8 mouse cellular contexts compared by ENCODE assay signal in the genomic region with DNA sequence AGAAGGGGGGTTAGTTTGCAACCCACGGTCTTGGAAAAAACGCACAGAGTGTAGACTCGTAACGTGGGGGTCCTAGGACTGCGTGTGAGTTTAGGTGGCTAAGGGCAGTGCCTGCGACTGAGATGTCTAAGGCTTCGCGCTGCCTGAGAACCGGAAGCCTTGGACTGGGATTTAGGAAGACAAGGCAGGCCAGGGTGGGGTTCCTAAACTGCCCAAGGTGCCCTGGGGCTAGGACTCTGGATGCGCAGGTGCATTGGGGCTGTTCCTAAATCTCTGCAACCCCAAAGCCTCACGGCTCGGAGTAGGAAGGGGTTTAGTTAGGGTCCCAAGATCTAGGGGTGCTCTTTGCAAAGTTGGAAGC. TPM values are rescaled to one million over a fixed set of nuclear protein-coding genes. Genes with fewer than 3 reads are reported as not detected.
DNase-seq lines count a peak whose midpoint lies in the region; ATAC-seq lines count a peak whose summit lies in the region.

No protein-coding gene starts in this region.

- H3K27ac ChIP-seq in kidney, embryonic 16.5 days (ENCODE audit: low read length): peak overlapping the region; percentile 76
- no peak overlapping the region for H3K27ac ChIP-seq in forebrain, embryonic 16.5 days (ENCODE audit: low read length)
- no peak overlapping the region for H3K27ac ChIP-seq in liver, embryonic 16.5 days (ENCODE audit: low read length)

- peak overlapping the region; percentile 89 for H3K9ac ChIP-seq in kidney, embryonic 16.5 days (replicated peaks; ENCODE audit: low read length)
- peak overlapping the region; percentile 85 for H3K9ac ChIP-seq in forebrain, embryonic 16.5 days (replicated peaks; ENCODE audit: low read depth, low read length)
- H3K9ac ChIP-seq in liver, embryonic 16.5 days (ENCODE audit: low read depth, low read length): peak overlapping the region; percentile 93

- H3K4me2 ChIP-seq in kidney, embryonic 16.5 days (replicated peaks; ENCODE audit: low read depth, low read length): peak overlapping the region; percentile 99
- H3K4me2 ChIP-seq in forebrain, embryonic 16.5 days (ENCODE audit: low read length): peak overlapping the region; percentile 97
- peak overlapping the region; percentile 94 for H3K4me2 ChIP-seq in liver, embryonic 16.5 days (ENCODE audit: low read depth, low read length)

- peaks cover 41% of the 10 kb centered on the region for H3K4me1 ChIP-seq in kidney, embryonic 16.5 days (ENCODE audit: insufficient read depth, low read length)
- peaks cover 27% of the 10 kb centered on the region for H3K4me1 ChIP-seq in forebrain, embryonic 16.5 days (replicated peaks; ENCODE audit: control insufficient read depth, insufficient read depth, low read length)
- peaks cover 23% of the 10 kb centered on the region for H3K4me1 ChIP-seq in liver, embryonic 16.5 days (ENCODE audit: control insufficient read depth, low read depth, low read length)

- no peak for DNase-seq in kidney, adult 8-10 months
- peak; percentile 40 for DNase-seq in R1 (ENCODE audit: low read depth, low spot score)
- DNase-seq in testis, postnatal 10 days (ENCODE audit: low spot score): no peak
- DNase-seq in spleen, postnatal 14 days (ENCODE audit: low spot score in 2 of 2): no peak

- no peaks in the 10 kb centered on the region for H3K36me3 ChIP-seq in kidney, embryonic 16.5 days (ENCODE audit: insufficient read depth, low read length)
- H3K36me3 ChIP-seq in forebrain, embryonic 16.5 days (ENCODE audit: control insufficient read depth, insufficient read depth): no peaks in the 10 kb centered on the region
- H3K36me3 ChIP-seq in liver, embryonic 16.5 days (ENCODE audit: control insufficient read depth, insufficient read depth): no peaks in the 10 kb centered on the region

- peak overlapping the region; percentile 87 for H3K4me3 ChIP-seq in kidney, embryonic 16.5 days (ENCODE audit: low read length)
- peak overlapping the region; percentile 94 for H3K4me3 ChIP-seq in forebrain, embryonic 16.5 days (replicated peaks; ENCODE audit: low read length)
- H3K4me3 ChIP-seq in liver, embryonic 16.5 days (ENCODE audit: low read depth, low read length): peak overlapping the region; percentile 82

- ATAC-seq in kidney, embryonic 16.5 days (ENCODE audit: low FRiP score, low TSS enrichment): 0 out of 2 replicates have a peak, but pooled peaks have one; percentile 3
- ATAC-seq in forebrain, embryonic 16.5 days: peak; percentile 4; the same call in 1 of the 2 replicates
- ATAC-seq in liver, embryonic 16.5 days (ENCODE audit: low read depth): no peak
- no peak for ATAC-seq in granulocyte monocyte progenitor cell, adult 5-6 weeks (replicated peaks; ENCODE audit: poor library complexity, severe bottlenecking)

- H3K9me3 ChIP-seq in kidney, embryonic 16.5 days (ENCODE audit: low read length): no peaks in the 10 kb centered on the region
- H3K9me3 ChIP-seq in forebrain, embryonic 16.5 days (ENCODE audit: control insufficient read depth, low read length): no peaks in the 10 kb centered on the region
- H3K9me3 ChIP-seq in liver, embryonic 16.5 days (replicated peaks; ENCODE audit: control insufficient read depth, low read length): no peaks in the 10 kb centered on the region

- under 1% methylated on average over 12 of the region's 12 CpGs for WGBS in kidney, embryonic 16.5 days
- under 1% methylated on average over 12 of the region's 12 CpGs for WGBS in forebrain, embryonic 16.5 days
- 2% methylated on average over 12 of the region's 12 CpGs for WGBS in liver, embryonic 16.5 days (ENCODE audit: insufficient replicate concordance)

- H3K27me3 ChIP-seq in kidney, embryonic 16.5 days (ENCODE audit: insufficient read depth, low read length): no peaks in the 10 kb centered on the region
- H3K27me3 ChIP-seq in forebrain, embryonic 16.5 days (replicated peaks; ENCODE audit: control insufficient read depth, insufficient read depth, low read length): peaks cover 2% of the 10 kb centered on the region; the same call in 1 of the 2 replicates
- H3K27me3 ChIP-seq in liver, embryonic 16.5 days (ENCODE audit: control insufficient read depth, insufficient read depth, low read depth, low read length): no peaks in the 10 kb centered on the region

RNA-seq across cellular contexts. Expression of a gene that starts 0.7 kb away (rescaled TPM):
- 1.3 and 6.1 TPM in 2 replicates for polyA plus RNA-seq in kidney, embryonic 16.5 days (2015; fragmentation: Nextera tagmentation; extraction: Ambion mirVana)
- polyA plus RNA-seq in forebrain, embryonic 16.5 days (2015; fragmentation: Nextera tagmentation; extraction: Ambion mirVana): 8.2 and 11.7 TPM in 2 replicates
- polyA plus RNA-seq in liver, embryonic 16.5 days (2015; fragmentation: Nextera tagmentation; extraction: Ambion mirVana): not detected in 2 replicates
- total RNA-seq in granulocyte monocyte progenitor cell, adult 5-6 weeks (2014; fragmentation: Nextera tagmentation): 4.6 and 11.6 TPM in 2 replicates
- not detected in 2 replicates for total RNA-seq in granulocyte monocyte progenitor cell, adult 5-6 weeks (2017)

RNA-seq across cellular contexts. Expression of a gene that starts 28.1 kb away (rescaled TPM):
- 0.34 and 0.45 TPM in 2 replicates for polyA plus RNA-seq in kidney, embryonic 16.5 days (2015; fragmentation: Nextera tagmentation; extraction: Ambion mirVana)
- 0.32 and 0.56 TPM in 2 replicates for polyA plus RNA-seq in forebrain, embryonic 16.5 days (2015; fragmentation: Nextera tagmentation; extraction: Ambion mirVana)
- 0.46 and 0.61 TPM in 2 replicates for polyA plus RNA-seq in liver, embryonic 16.5 days (2015; fragmentation: Nextera tagmentation; extraction: Ambion mirVana)
- 11.8 and 15.7 TPM in 2 replicates for total RNA-seq in granulocyte monocyte progenitor cell, adult 5-6 weeks (2014; fragmentation: Nextera tagmentation)
- total RNA-seq in granulocyte monocyte progenitor cell, adult 5-6 weeks (2017): 17.8 and 27.5 TPM in 2 replicates

RNA-seq across cellular contexts. Expression of a gene that starts 28.7 kb away (rescaled TPM):
- 319 and 338 TPM in 2 replicates for polyA plus RNA-seq in kidney, embryonic 16.5 days (2015; fragmentation: Nextera tagmentation; extraction: Ambion mirVana)
- polyA plus RNA-seq in forebrain, embryonic 16.5 days (2015; fragmentation: Nextera tagmentation; extraction: Ambion mirVana): 273 and 281 TPM in 2 replicates
- polyA plus RNA-seq in liver, embryonic 16.5 days (2015; fragmentation: Nextera tagmentation; extraction: Ambion mirVana): 168 and 175 TPM in 2 replicates
- 112 and 155 TPM in 2 replicates for total RNA-seq in granulocyte monocyte progenitor cell, adult 5-6 weeks (2014; fragmentation: Nextera tagmentation)
- 49.7 and 50.5 TPM in 2 replicates for total RNA-seq in granulocyte monocyte progenitor cell, adult 5-6 weeks (2017)

RNA-seq across cellular contexts. Expression of a gene that starts 29.0 kb away (rescaled TPM):
- 54.9 and 58.8 TPM in 2 replicates for polyA plus RNA-seq in kidney, embryonic 16.5 days (2015; fragmentation: Nextera tagmentation; extraction: Ambion mirVana)
- polyA plus RNA-seq in forebrain, embryonic 16.5 days (2015; fragmentation: Nextera tagmentation; extraction: Ambion mirVana): 30.2 and 30.6 TPM in 2 replicates
- 13.7 and 14.0 TPM in 2 replicates for polyA plus RNA-seq in liver, embryonic 16.5 days (2015; fragmentation: Nextera tagmentation; extraction: Ambion mirVana)
- 24.7 and 28.9 TPM in 2 replicates for total RNA-seq in granulocyte monocyte progenitor cell, adult 5-6 weeks (2014; fragmentation: Nextera tagmentation)
- 13.4 and 13.6 TPM in 2 replicates for total RNA-seq in granulocyte monocyte progenitor cell, adult 5-6 weeks (2017)

Comparison
In these comparisons a context has a peak if more than half of its experiments do, and no peak if none do; other contexts are left out.
1. ATAC-seq: peak in kidney, embryonic 16.5 days (single experiment) and forebrain, embryonic 16.5 days (single experiment); none in liver, embryonic 16.5 days (single experiment) and granulocyte monocyte progenitor cell, adult 5-6 weeks (single experiment).
2. Peak in every context shown above with its lines, with median percentiles within 50 percentile points of each other: H3K4me2 ChIP-seq, H3K4me3 ChIP-seq and H3K9ac ChIP-seq.